Mouse (Mus musculus) kidney, embryonic 15.5 days (tissue): ENCODE measurements around the gene Ldhb. TPM values are rescaled to one million over a fixed set of nuclear protein-coding genes. Genes with fewer than 3 reads are reported as not detected.
A peak's percentile ranks its signal among the peaks of the same experiment; 100 is the strongest.
"Not testable (repeated sequence)": the region's sequence is repeated elsewhere in the genome, so short reads cannot be mapped to it uniquely, and the experiment has no call there.

ENCODE experiments used
- ATAC-seq: fragments of 200-750 bp; cut with Nextera tagmentation; replicated peaks from 2 replicates; pipeline ENCODE4 v1.8.0; 2017; ENCODE audit warnings: moderate TSS enrichment; ENCODE audit not compliant: low FRiP score
- H3K27ac ChIP-seq: fragments of 300-500 bp; sonication (generic); 2 replicates; pipeline ENCODE4 v1.5.1; 2015; ENCODE audit warnings: mild to moderate bottlenecking, inconsistent platforms
- H3K27me3 ChIP-seq: fragments of 300-500 bp; sonication (generic); 2 replicates; pipeline ENCODE4 v1.6.1; 2015; ENCODE audit warnings: inconsistent platforms
- H3K36me3 ChIP-seq: fragments of 300-500 bp; sonication (generic); 2 replicates; pipeline ENCODE4 v1.6.1; 2015; ENCODE audit warnings: inconsistent platforms
- H3K4me1 ChIP-seq: fragments of 300-500 bp; sonication (generic); 2 replicates; pipeline ENCODE4 v1.6.1; 2015; ENCODE audit warnings: inconsistent platforms
- H3K4me2 ChIP-seq: fragments of 300-500 bp; sonication (generic); 2 replicates; pipeline ENCODE4 v1.6.1; 2015; ENCODE audit warnings: moderate library complexity, mild to moderate bottlenecking, inconsistent platforms
- H3K4me3 ChIP-seq: fragments of 300-500 bp; sonication (generic); replicated peaks from 2 replicates; pipeline ENCODE4 v1.5.1; 2015; ENCODE audit warnings: mild to moderate bottlenecking, inconsistent platforms
- H3K9ac ChIP-seq: fragments of 300-500 bp; sonication (generic); 2 replicates; pipeline ENCODE4 v1.6.1; 2015; ENCODE audit warnings: mild to moderate bottlenecking, inconsistent platforms
- H3K9me3 ChIP-seq: fragments of 300-500 bp; sonication (generic); replicated peaks from 2 replicates; pipeline ENCODE4 v1.6.1; 2016; ENCODE audit warnings: inconsistent platforms
- WGBS: fragments of 180-500 bp; shearing (Covaris S2); methylation state at CpG from one replicate; pipeline ENCODE4 v1.1.7; 2015; ENCODE audit warnings: mixed read lengths; 5-methylcytosine and 5-hydroxymethylcytosine counted together
- polyA plus RNA-seq: library from polyadenylated mRNA; unstranded; fragments of >200 nt; fragmentation: Nextera tagmentation; extraction: Ambion mirVana; gene quantifications from 2 replicates; pipeline ENCODE4 v1.2.1, GENCODE M21; 2015

Gene Ldhb
- polyA plus RNA-seq, 1 experiment from 2014 or later = 697 TPM

DNA sequence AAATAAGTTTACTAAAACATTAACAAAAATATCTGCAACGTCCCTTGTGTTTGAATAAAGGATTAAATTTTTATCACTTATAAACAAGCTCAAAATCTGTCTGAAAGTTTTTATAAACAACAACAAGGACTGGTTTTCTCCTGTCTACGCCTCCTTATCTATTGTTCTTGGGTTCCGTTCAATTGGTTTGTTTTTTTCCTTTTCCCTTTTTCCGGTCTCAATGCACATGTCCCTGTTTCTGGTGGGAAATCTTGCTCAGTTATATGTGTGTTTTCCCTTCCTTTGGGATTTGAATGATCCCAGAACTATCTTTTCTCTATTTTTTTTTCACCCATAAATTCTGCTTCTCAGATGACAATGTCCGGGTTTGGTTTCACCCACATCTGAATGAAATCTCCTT is 25.7 kb upstream of the Ldhb start:
- 56% methylated on average over 5 of the region's 5 CpGs for WGBS
- H3K4me2 ChIP-seq = no peak overlapping the region
- H3K4me1 ChIP-seq = peaks cover 7% of the 10 kb centered on the region
- ATAC-seq = no peak
- no peaks in the 10 kb centered on the region for H3K36me3 ChIP-seq
- no peaks in the 10 kb centered on the region for H3K27me3 ChIP-seq
- H3K9ac ChIP-seq = no peak overlapping the region
- peak overlapping the region; percentile 37; the same call in 1 of the 2 replicates for H3K27ac ChIP-seq
- no peak overlapping the region for H3K4me3 ChIP-seq
- no peaks in the 10 kb centered on the region for H3K9me3 ChIP-seq

DNA sequence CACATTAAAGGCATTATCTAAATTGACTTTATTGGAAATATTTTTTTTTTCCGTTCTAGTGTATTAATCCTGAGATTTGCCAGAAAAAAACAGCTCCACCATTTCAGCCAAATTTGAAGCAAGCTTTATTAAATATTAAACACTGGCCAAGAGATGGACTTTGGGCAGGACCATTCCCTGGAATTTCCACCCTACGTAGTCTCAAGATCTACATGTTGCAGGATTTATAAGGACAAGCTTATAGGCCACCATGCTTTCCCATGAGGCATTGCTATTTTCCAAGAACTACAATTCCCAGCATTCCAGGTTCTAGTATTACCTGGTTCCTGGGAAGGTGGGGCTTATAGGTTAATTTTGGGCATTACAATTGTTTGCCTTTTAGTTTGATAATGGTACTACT is 24.9 kb upstream of the Ldhb start:
- H3K27ac ChIP-seq = peak overlapping the region; percentile 75
- WGBS = 94% methylated on average over 2 of the region's 2 CpGs
- no peak overlapping the region for H3K4me2 ChIP-seq
- no peaks in the 10 kb centered on the region for H3K36me3 ChIP-seq
- no peaks in the 10 kb centered on the region for H3K9me3 ChIP-seq
- peaks cover 14% of the 10 kb centered on the region for H3K4me1 ChIP-seq
- no peaks in the 10 kb centered on the region for H3K27me3 ChIP-seq
- ATAC-seq = no peak
- H3K4me3 ChIP-seq = no peak overlapping the region
- H3K9ac ChIP-seq = no peak overlapping the region

DNA sequence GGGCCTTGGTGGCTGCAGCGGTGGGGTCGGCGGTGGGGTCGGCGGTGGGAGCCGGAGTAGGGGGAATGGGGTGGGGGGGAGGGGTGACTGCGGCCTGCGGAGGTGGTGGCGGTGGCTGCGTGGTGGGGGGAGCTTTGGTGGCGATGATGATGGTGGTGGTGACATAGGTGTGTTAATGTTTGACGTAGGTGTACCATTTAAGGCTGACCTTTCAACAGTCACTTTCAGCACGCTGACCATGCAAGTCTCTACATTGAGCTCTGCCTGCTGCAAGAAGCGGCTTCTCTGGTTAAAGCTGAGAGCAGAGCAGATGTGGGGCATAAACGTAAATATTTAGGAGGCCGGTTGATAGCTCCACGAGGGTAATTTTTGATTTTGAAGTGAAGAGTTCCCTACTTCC is 24.4 kb upstream of the Ldhb start:
- Histone ChIP-seq H3K4me3 (no peak overlapping the region), H3K36me3 (no peaks in the 10 kb centered on the region), H3K4me1 (peaks cover 19% of the 10 kb centered on the region), H3K9ac (no peak overlapping the region), H3K27me3 (no peaks in the 10 kb centered on the region), H3K4me2 (no peak overlapping the region), H3K9me3 (no peaks in the 10 kb centered on the region), H3K27ac (no peak overlapping the region)
- 89% methylated on average over 17 of the region's 17 CpGs for WGBS
- no peak for ATAC-seq

DNA sequence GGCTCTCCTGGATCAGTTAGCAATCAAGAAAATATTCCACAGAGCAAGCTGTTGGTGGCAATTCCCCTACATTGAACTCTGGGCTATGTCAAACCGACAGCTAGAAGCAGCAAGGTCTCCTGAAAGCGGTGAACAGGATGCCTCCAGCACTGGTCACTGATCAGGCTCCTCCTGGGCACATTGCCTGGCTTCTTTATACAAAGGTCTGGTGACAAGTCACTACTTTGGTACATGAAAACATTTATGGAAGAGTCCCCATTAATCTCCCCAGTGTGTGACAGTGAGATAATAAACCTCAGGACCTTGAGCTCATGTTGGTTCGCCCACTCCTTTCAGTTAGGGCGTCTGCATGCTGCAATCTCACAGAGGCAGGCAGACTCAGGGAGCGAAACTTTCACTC is 22.6 kb upstream of the Ldhb start:
- WGBS = 40% methylated on average over 5 of the region's 5 CpGs
- Histone ChIP-seq H3K9me3 (no peaks in the 10 kb centered on the region), H3K36me3 (no peaks in the 10 kb centered on the region), H3K9ac (no peak overlapping the region), H3K27me3 (no peaks in the 10 kb centered on the region), H3K4me1 (peaks cover 19% of the 10 kb centered on the region), H3K27ac (peak overlapping the region; percentile 41), H3K4me3 (no peak overlapping the region), H3K4me2 (no peak overlapping the region)
- ATAC-seq = no peak

DNA sequence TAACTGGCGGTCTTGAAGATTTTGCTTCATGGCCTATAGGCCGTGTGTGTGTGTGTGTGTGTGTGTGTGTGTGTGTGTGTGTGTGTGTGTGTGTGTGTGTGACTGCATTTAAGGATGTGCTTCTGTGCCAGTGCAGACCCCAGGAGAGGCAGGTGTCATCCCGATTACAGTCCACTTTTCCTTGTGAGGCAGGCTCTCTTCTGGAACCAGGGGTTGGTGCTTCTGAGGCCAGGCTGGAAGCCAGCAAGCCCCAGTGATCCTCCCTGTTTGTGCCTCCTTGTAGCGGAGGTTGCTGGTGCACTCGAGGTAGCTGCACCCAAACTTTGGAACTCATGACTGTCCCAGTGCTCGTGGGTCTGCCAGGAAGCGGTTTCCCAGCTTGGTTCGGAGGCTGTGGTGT is 21.9 kb upstream of the Ldhb start:
- no peaks in the 10 kb centered on the region for H3K9me3 ChIP-seq
- H3K27ac ChIP-seq = 0 out of 2 replicates have a peak overlapping the region, but pooled peaks have one; percentile 13
- no peaks in the 10 kb centered on the region for H3K36me3 ChIP-seq
- WGBS = 91% methylated on average over 8 of the region's 8 CpGs
- H3K4me3 ChIP-seq = no peak overlapping the region
- peaks cover 19% of the 10 kb centered on the region for H3K4me1 ChIP-seq
- H3K9ac ChIP-seq = no peak overlapping the region
- no peaks in the 10 kb centered on the region for H3K27me3 ChIP-seq
- H3K4me2 ChIP-seq = no peak overlapping the region
- ATAC-seq = no peak

DNA sequence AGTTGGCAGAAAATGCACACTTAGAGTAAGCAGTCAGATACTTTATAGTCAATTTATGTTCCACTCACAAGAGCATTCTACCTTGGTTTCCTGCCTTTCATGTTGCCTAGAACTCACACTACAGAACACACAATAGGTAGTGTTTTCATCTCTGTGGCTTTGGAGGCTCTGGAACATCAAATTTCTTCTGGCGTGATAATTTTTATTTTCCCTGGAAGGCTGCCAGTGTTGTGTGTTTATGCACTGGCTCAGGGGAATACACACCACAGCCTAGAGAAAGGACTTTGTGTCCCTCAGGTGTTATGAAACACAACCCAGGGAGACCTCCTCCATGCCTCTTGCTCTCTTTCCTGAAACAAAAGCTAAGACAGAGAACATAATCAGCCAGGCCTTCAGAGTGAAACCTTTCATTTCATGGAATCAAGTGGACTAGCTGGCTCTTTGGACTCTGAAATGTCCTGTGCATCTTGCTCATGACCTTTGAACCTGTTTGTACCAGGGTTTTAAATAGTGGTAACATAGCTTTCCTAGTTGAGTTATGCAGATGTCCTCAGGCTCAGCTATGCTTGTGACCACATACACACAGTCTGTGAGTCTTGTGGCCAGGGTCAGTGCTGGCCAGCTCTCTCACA is 20.3 kb upstream of the Ldhb start:
- Histone ChIP-seq H3K4me2 (no peak overlapping the region), H3K4me1 (peaks cover 19% of the 10 kb centered on the region), H3K9me3 (no peaks in the 10 kb centered on the region), H3K27me3 (no peaks in the 10 kb centered on the region), H3K36me3 (no peaks in the 10 kb centered on the region), H3K4me3 (no peak overlapping the region), H3K9ac (no peak overlapping the region), H3K27ac (peak overlapping the region; percentile 55)
- 19% methylated on average over 1 of the region's 1 CpGs for WGBS
- 0 out of 2 replicates have a peak, but pooled peaks have one; percentile 43 for ATAC-seq

DNA sequence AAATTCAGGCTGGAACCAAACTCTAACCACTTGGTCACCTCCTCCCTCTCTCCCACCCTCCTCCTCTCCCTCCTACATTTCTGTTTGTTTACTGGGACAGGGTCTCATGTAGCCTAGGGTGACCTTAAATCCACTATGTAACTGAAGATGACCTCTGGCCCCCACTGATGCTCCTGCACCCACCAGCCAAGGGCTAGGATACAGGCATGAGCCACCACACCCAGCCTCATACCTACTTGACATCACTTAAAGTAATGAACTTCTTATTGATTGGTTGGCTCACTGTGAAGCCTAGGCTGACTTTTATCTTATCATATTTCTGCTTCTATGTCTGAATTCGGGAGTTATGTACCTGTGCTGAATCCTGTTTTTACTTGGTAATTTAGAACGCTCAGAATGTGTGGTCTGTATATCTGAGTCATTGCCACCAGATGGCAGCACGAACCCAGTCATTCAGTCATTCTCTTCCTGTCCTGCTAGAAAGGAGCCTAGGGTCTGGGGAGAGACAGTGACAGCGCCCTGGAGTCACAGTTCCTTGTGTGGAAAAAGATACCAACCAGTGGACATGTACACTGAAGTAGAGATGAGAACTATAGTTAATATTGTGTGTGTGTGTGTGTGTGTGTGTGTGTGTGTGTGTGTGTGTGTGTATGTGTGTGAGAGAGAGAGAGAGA is 17.0 kb upstream of the Ldhb start:
- H3K27me3 ChIP-seq = no peaks in the 10 kb centered on the region
- H3K27ac ChIP-seq = no peak overlapping the region
- 7% methylated on average over 4 of the region's 4 CpGs for WGBS
- no peak overlapping the region for H3K4me3 ChIP-seq
- H3K36me3 ChIP-seq = no peaks in the 10 kb centered on the region
- H3K4me2 ChIP-seq = no peak overlapping the region
- no peak overlapping the region for H3K9ac ChIP-seq
- peaks cover 15% of the 10 kb centered on the region for H3K4me1 ChIP-seq
- peak; percentile 69 for ATAC-seq
- no peaks in the 10 kb centered on the region for H3K9me3 ChIP-seq

DNA sequence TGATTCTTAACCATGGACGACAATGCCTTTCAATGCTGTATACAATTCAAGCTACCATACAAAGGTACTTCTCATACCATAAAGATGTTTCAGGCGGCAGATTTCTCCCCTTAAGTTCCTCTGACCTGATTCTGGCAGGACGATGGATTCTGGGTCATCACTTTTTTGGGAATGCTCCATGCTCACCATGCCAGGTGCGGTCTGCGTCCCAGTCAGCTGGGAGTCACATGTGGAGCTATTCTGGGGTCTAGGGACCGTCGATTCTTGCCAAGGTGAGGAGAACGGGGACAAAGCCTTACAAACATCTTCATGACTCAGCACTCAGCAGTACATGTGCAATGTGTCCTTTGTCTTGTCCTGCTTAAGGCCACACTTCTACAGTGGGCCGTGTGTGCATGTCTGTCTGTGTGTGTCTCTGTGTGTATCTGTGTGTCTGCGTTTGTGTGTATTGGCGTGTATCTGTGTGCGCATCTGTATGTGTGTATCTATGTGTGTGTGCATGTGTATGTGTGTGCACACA is 13.9 kb upstream of the Ldhb start:
- Histone ChIP-seq H3K4me2 (no peak overlapping the region), H3K4me1 (no peaks in the 10 kb centered on the region), H3K36me3 (no peaks in the 10 kb centered on the region), H3K4me3 (no peak overlapping the region), H3K9ac (no peak overlapping the region), H3K27me3 (no peaks in the 10 kb centered on the region), H3K27ac (no peak overlapping the region), H3K9me3 (no peaks in the 10 kb centered on the region)
- no peak for ATAC-seq
- 86% methylated on average over 12 of the region's 12 CpGs for WGBS

DNA sequence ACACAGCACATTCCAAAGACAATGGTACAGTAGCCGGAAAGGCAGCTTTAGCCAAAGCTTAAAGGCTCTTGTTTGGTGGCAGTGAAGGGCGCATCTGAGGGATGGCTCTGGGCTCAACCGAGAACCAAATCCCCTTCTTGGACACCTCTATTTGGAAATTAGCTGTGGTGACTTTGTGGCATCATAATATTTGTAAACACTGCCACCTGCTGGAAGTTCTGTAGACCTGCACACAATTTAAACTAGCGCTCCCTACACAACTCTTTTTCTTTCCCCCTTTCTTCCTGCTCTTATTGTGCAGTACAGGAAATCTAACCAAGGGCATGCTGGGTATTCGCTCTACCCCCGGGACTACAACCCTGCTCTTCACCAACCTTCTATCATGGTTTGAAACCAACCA is 11.4 kb upstream of the Ldhb start:
- Histone ChIP-seq H3K9ac (no peak overlapping the region), H3K9me3 (no peaks in the 10 kb centered on the region), H3K4me1 (no peaks in the 10 kb centered on the region), H3K4me2 (no peak overlapping the region), H3K27me3 (peaks cover 8% of the 10 kb centered on the region; the same call in 1 of the 2 replicates), H3K27ac (no peak overlapping the region), H3K4me3 (no peak overlapping the region), H3K36me3 (no peaks in the 10 kb centered on the region)
- ATAC-seq = peak; percentile 63; the same call in 1 of the 2 replicates
- 12% methylated on average over 6 of the region's 6 CpGs for WGBS

DNA sequence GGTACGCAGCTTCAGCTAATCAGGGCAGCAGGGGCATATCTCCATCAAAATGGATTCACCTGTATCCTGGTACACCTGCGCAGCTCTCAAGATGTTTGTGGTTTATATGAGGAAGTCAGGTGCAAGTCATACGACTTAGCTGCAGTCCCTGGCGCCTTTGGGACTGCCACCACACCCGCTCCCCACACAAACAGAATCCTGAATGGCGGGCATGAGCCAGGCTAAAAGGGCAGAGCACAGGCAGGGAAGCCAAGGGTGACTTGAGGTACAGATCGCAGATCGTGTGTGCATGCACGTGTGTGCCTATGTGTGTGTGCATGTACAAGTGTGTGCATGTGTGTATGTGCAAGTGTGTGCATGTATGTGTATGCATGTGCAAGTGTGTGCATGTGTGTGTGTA is 7.6 kb upstream of the Ldhb start:
- H3K36me3 ChIP-seq, H3K27ac ChIP-seq, ATAC-seq, H3K4me2 ChIP-seq, H3K4me3 ChIP-seq, H3K9me3 ChIP-seq, H3K9ac ChIP-seq: not testable (repeated sequence)
- Histone ChIP-seq H3K27me3 (peaks cover 12% of the 10 kb centered on the region; the same call in 1 of the 2 replicates), H3K4me1 (peaks cover 15% of the 10 kb centered on the region)
- 77% methylated on average over 9 of the region's 9 CpGs for WGBS

DNA sequence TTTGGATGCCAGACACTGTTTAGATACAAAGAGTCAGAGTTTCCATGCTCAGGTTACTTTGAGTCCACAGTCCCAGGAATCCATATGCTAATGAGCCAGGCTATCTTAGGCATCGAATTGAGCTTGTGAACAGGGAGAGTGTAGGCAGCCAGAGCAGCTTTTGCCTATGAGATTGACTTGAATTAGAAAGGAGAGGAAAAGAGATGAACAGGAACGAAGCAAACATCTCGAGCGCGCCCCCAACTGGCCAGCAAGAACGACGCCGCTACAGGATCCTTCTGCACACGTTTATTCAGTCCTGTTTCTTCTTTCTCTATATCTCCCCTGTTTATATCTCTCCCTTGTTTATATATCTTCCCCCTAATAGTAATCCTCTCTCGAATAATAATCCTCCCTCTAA is 7.2 kb upstream of the Ldhb start:
- H3K27me3 ChIP-seq = peaks cover 12% of the 10 kb centered on the region; the same call in 1 of the 2 replicates
- H3K4me3 ChIP-seq = no peak overlapping the region
- no peak overlapping the region for H3K4me2 ChIP-seq
- H3K9me3 ChIP-seq = no peaks in the 10 kb centered on the region
- H3K27ac ChIP-seq = no peak overlapping the region
- H3K9ac ChIP-seq = no peak overlapping the region
- no peaks in the 10 kb centered on the region for H3K36me3 ChIP-seq
- 2% methylated on average over 10 of the region's 10 CpGs for WGBS
- peaks cover 15% of the 10 kb centered on the region for H3K4me1 ChIP-seq
- ATAC-seq = no peak

DNA sequence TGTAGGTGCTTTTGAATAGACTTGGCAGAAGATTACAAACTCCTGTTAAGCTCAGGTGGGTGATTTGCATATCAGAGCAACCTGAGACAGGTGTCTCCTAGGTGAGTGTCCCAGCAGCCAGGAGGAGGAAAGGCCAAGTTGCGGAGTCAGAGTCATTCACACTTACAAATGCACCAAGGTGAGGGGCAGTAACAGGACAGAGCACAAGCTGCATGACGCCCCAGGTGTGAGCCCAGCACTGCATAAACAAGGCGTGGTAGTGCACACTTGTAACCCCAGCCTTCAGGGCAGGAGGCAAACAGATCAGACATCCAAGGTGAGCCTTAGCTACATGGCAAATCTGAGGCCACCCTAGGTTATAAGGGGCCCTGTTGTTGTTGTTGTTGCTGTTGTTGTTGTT is 5.1 kb upstream of the Ldhb start:
- Histone ChIP-seq H3K9ac (no peak overlapping the region), H3K4me2 (no peak overlapping the region), H3K36me3 (no peaks in the 10 kb centered on the region), H3K27ac (no peak overlapping the region), H3K9me3 (no peaks in the 10 kb centered on the region), H3K4me3 (no peak overlapping the region), H3K4me1 (peaks cover 30% of the 10 kb centered on the region), H3K27me3 (peaks cover 12% of the 10 kb centered on the region; the same call in 1 of the 2 replicates)
- WGBS = 63% methylated on average over 3 of the region's 3 CpGs
- ATAC-seq = no peak
